Mouse (Mus musculus) C2C12 (cell line): Measurements from ENCODE around the gene Kirrel3.

Experiments used
- CTCF ChIP-seq: IDR thresholded peaks from one replicate; pipeline ENCODE4 v1.5.1; 2011; ENCODE audit not compliant: control insufficient read depth, insufficient read depth, insufficient read length
- MAX ChIP-seq: IDR thresholded peaks from one replicate; pipeline ENCODE4 v1.6.1; 2011; ENCODE audit warnings: mild to moderate bottlenecking, control low read depth
- MYOD1 ChIP-seq: IDR thresholded peaks from one replicate; pipeline ENCODE4 v1.6.1; 2011; ENCODE audit warnings: low read depth; ENCODE audit not compliant: control insufficient read depth, insufficient read length

DNA sequence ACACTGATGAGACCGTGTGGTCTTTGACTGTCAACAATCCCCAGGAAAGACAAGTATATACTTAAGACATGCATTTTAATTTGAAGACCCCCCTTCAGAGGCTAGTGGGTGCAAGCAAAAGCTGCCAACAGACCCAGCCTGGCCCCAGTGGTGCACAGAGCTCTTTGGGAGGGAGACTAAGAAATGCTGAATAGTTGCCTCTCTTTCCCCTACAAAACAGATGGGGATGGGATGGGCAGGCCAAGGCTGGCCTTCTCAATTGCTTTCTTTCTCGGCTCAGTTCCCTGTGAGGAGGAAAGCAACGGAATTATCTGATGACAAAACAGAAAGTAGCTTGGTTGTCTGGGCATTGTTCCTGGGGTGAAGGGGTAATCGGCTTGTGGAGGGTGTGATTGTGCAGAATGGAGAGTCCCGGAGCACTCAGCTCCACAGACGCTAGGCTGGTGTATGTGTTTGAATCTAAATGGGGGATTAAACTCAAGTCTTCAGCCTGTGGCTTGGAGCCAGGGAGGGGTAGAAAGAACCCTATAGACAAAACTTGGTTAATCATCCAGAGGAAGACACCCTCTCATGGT lies 268.9 kb downstream of the Kirrel3 start:
- TF ChIP-seq CTCF (no peak), MAX (no peak), MYOD1 (no peak)
